Mouse (Mus musculus) heart, postnatal 0 days (tissue): ENCODE measurements around the gene Zfp942.
"Not testable (repeated sequence)": the region's sequence is repeated elsewhere in the genome, so short reads cannot be mapped to it uniquely, and the experiment has no call there.

ENCODE experiments used
- CTCF ChIP-seq: IDR thresholded peaks from 2 replicates; pipeline ENCODE4 v1.5.1; 2016; ENCODE audit warnings: antibody characterized with exemption, control low read depth, low read depth
- EP300 ChIP-seq: IDR thresholded peaks from 2 replicates; pipeline ENCODE4 v1.6.1; 2016; ENCODE audit warnings: antibody characterized with exemption, low read depth

DNA sequence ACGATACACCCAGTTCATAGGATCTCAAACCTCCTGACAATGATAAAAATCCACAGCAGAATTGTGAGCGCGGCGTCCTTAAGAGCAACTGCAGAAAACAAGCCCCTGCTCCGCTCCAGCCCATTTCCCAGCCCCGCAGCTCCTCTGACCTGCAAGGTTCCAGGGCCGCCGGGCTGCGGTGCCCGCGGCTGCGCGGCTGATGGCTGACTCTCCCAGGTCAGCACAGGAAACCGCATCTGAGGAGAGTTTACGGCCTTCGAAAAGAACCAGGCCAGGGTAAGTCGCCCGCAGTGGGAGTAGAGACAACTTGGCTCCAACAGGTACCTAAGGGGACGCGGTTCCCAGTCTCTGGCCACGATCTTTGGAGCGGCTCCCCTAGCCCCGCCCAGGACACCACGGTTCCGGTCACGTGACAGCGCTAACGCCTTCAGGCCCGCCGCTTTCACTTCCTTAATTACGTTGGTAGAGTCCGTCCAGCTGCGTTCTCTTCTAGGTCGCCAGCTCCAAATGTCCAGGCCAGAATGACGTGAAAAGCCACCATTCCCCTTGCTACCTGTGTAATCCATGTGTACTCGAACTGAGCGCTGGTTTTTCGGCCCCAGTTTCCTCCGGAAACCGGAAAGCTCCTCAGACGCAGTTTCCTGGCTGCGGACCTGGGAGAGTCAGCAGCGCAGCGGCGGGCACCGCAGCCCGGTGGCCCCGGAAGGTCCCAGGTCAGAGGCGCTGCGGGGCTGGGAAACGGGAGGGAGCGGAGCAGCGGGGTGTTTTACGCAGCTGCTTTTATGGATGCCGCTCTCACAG is at the start of gene Zfp942, which contains the start of gene Zfp943:
- TF ChIP-seq CTCF, EP300: not testable (repeated sequence)
